Mouse (Mus musculus): ENCODE measurements around the gene Zbtb46.
"Not testable (repeated sequence)": the region's sequence is repeated elsewhere in the genome, so short reads cannot be mapped to it uniquely, and the experiment has no call there.

The Zbtb46 gene

GRCm38 (mm10) chr2:181459153-181459672, at the start of gene Zbtb46:
Gene Zbtb46 (minus strand): TSS chr2:181459426.
- peak; percentile 92 for DNase-seq

GRCm38 (mm10) chr2:181498644-181499043, 39.4 kb upstream of the Zbtb46 start:
- DNase-seq = no peak

- peak; percentile 74 for DNase-seq
Observed at GRCm38 (mm10) chr2:181497548-181497875, 38.3 kb upstream of the Zbtb46 start.

GRCm38 (mm10) chr2:181496831-181497547, 37.8 kb upstream of the Zbtb46 start, which contains the start of gene Tpd52l2:
Gene Tpd52l2 (plus strand): TSS chr2:181497142.
- peak; percentile 97 for DNase-seq

- peak; percentile 82 for DNase-seq
Observed at GRCm38 (mm10) chr2:181496281-181496680, 37.1 kb upstream of the Zbtb46 start.

- not testable (repeated sequence) for DNase-seq
Observed at GRCm38 (mm10) chr2:181495845-181496244, 36.6 kb upstream of the Zbtb46 start.

- no peak for DNase-seq
Observed at GRCm38 (mm10) chr2:181494266-181494945, 35.2 kb upstream of the Zbtb46 start.

- no peak for DNase-seq
Observed at GRCm38 (mm10) chr2:181493156-181493927, 34.1 kb upstream of the Zbtb46 start, which contains the start of gene Abhd16b. Gene Abhd16b (plus strand): TSS chr2:181493206.

GRCm38 (mm10) chr2:181492206-181492605, 33.0 kb upstream of the Zbtb46 start:
- no peak for DNase-seq

GRCm38 (mm10) chr2:181491432-181492205, 32.4 kb upstream of the Zbtb46 start:
- peak; percentile 27 for DNase-seq

- DNase-seq = peak; percentile 80
Observed at GRCm38 (mm10) chr2:181487338-181488277, 28.4 kb upstream of the Zbtb46 start.

- peak; percentile 36 for DNase-seq
Observed at GRCm38 (mm10) chr2:181485741-181486140, 26.5 kb upstream of the Zbtb46 start.

- no peak for DNase-seq
Observed at GRCm38 (mm10) chr2:181484456-181485233, 25.4 kb upstream of the Zbtb46 start.

- DNase-seq = peak; percentile 60
Observed at GRCm38 (mm10) chr2:181483562-181484318, 24.5 kb upstream of the Zbtb46 start.

- DNase-seq = no peak
Observed at GRCm38 (mm10) chr2:181483120-181483519, 23.9 kb upstream of the Zbtb46 start.

GRCm38 (mm10) chr2:181472256-181472827, 13.1 kb upstream of the Zbtb46 start:
- no peak for DNase-seq

- no peak for DNase-seq
Observed at GRCm38 (mm10) chr2:181471246-181471645, 12.0 kb upstream of the Zbtb46 start.

GRCm38 (mm10) chr2:181470285-181470684, 11.1 kb upstream of the Zbtb46 start:
- DNase-seq = no peak

GRCm38 (mm10) chr2:181465423-181465822, 6.2 kb upstream of the Zbtb46 start:
- DNase-seq = no peak

All from embryo, embryonic 11 days (tissue).